Mouse (Mus musculus) megakaryocyte, embryonic 14.5 days (primary cell): ENCODE measurements at regions not wholly inside any gene's neighbourhood (a gene's known extent, or its start where the extent isn't known, plus 50 kb on each side); places are given as distances from the start of the nearest gene placed in this dataset.

Experiments
- FLI1 ChIP-seq: IDR thresholded peaks from 2 replicates; pipeline ENCODE4 v1.6.1; 2012; ENCODE audit warnings: low read length, inconsistent platforms, mixed read lengths
- GATA1 ChIP-seq: IDR thresholded peaks from 3 replicates; pipeline ENCODE4 v1.6.1; 2012; ENCODE audit warnings: mixed read lengths, low read length, inconsistent platforms, borderline replicate concordance

- TF ChIP-seq GATA1 (no peak), FLI1 (no peak)
Measured at GRCm38 (mm10) chr1:194437301-194437700, 180.7 kb upstream of the Plxna2 start.
